Mouse (Mus musculus): ENCODE data around the gene Baz1a. TPM values are rescaled to one million over a fixed set of nuclear protein-coding genes. Genes with fewer than 3 reads are reported as not detected.

The Baz1a gene
- polyA plus RNA-seq, 2 experiments from 2014 or later: 32.7 to 38.6 TPM

DNA sequence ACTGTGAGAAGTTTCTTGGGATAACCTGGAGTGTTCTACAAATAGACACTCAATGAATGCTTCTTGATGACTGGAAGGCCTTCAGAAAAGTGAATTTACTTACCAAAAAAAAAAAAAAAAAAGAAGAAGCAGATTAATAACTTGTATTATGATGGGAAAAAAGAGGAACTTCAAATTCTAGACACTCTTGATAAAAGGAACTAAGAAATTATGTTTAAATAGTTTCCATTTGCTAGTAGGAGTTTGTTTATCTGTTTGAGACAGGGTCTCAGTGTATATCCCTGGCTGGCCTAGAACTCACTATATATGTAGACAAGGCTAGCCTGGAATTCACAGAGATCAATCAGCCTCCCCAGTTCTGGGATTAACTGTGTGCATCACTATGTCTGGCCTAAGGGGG, 169.7 kb downstream of the Baz1a start:
- ATAC-seq: no peak

Other genes with a start within 250 kb of the Baz1a start
- 100 to 1,000 TPM; 128 to 153 TPM for gene Snx6, start 218.6 kb downstream of the Baz1a start, polyA plus RNA-seq (2017; shearing (Covaris generic))
- gene Cfl2, start 151.5 kb downstream of the Baz1a start, polyA plus RNA-seq (2017; shearing (Covaris generic)): 10 to 100 TPM; 26.5 to 30.6 TPM
- gene Gm20403, start 27.8 kb downstream of the Baz1a start, polyA plus RNA-seq (2017; shearing (Covaris generic)): not detected
- 10 to 100 TPM; 14.0 to 17.8 TPM for gene 2700097O09Rik, start 65.8 kb upstream of the Baz1a start, polyA plus RNA-seq (2017; shearing (Covaris generic))
- gene Srp54a, start 65.9 kb upstream of the Baz1a start, polyA plus RNA-seq (2017; shearing (Covaris generic)): 100 to 1,000 TPM; 137 to 147 TPM
- 10 to 100 TPM; 17.8 to 22.9 TPM for gene Fam177a, start 110.1 kb upstream of the Baz1a start, polyA plus RNA-seq (2017; shearing (Covaris generic))
- 10 to 100 TPM; 38.3 to 44.8 TPM for gene Srp54b, start 140.8 kb upstream of the Baz1a start, polyA plus RNA-seq (2017; shearing (Covaris generic))
- not detected for gene 1700047I17Rik2, start 185.2 kb upstream of the Baz1a start, polyA plus RNA-seq (2017; shearing (Covaris generic))
- gene Srp54c, start 215.8 kb upstream of the Baz1a start, polyA plus RNA-seq (2017; shearing (Covaris generic)): 10 to 100 TPM; 55.6 to 55.7 TPM

Measured in activated CD4-positive, CD25-positive, alpha-beta regulatory T cell, adult 4 months (primary cell).